Mouse (Mus musculus) thymus, adult 2 months (tissue): ENCODE measurements at regions not wholly inside any gene's neighbourhood (a gene's known extent, or its start where the extent isn't known, plus 50 kb on each side); places are given as distances from the start of the nearest gene placed in this dataset.

ENCODE experiments used
- DNase-seq: peaks from one replicate; pipeline ENCODE4 v3.0.0; 2021
- H3K27ac ChIP-seq: fragments of 200-500 bp; 2 replicates; pipeline ENCODE4 v1.5.1; 2012; ENCODE audit warnings: low read length, control low read depth; ENCODE audit not compliant: control insufficient read depth, insufficient read depth
- H3K27me3 ChIP-seq: fragments of 200-500 bp; 2 replicates; pipeline ENCODE4 v1.6.1; 2012; ENCODE audit warnings: mild to moderate bottlenecking, low read length, moderate library complexity, mixed read lengths; ENCODE audit not compliant: control insufficient read depth, insufficient read depth
- H3K36me3 ChIP-seq: fragments of 200-500 bp; 2 replicates; pipeline ENCODE4 v1.6.1; 2012; ENCODE audit warnings: mild to moderate bottlenecking, low read length, moderate library complexity; ENCODE audit not compliant: control insufficient read depth, insufficient read depth
- H3K4me1 ChIP-seq: fragments of 200-500 bp; replicated peaks from 2 replicates; pipeline ENCODE4 v1.6.1; 2012; ENCODE audit warnings: low read length; ENCODE audit not compliant: control insufficient read depth, insufficient read depth
- H3K4me3 ChIP-seq: fragments of 200-500 bp; 2 replicates; pipeline ENCODE4 v1.5.1; 2012; ENCODE audit warnings: mild to moderate bottlenecking, low read length, control low read depth, moderate library complexity; ENCODE audit not compliant: control insufficient read depth, insufficient read depth
- CTCF ChIP-seq: fragments of 200-500 bp; IDR thresholded peaks from 2 replicates; pipeline ENCODE4 v1.5.1; 2012; ENCODE audit warnings: mild to moderate bottlenecking, control low read depth, low read length, moderate library complexity, borderline replicate concordance; ENCODE audit not compliant: control insufficient read depth, poor library complexity, insufficient read depth; ENCODE audit errors: extremely low read depth
- POLR2A ChIP-seq: fragments of 200-500 bp; IDR thresholded peaks from 2 replicates; pipeline ENCODE4 v1.6.1; 2012; ENCODE audit warnings: mild to moderate bottlenecking, low read length, control low read depth, moderate library complexity; ENCODE audit not compliant: control insufficient read depth, poor library complexity, insufficient read depth; ENCODE audit errors: extremely low read depth
- WGBS: fragments of 180-500 bp; shearing (Covaris S2); methylation state at CpG from one replicate; pipeline ENCODE4 v1.1.7; 2018; 5-methylcytosine and 5-hydroxymethylcytosine counted together

DNA sequence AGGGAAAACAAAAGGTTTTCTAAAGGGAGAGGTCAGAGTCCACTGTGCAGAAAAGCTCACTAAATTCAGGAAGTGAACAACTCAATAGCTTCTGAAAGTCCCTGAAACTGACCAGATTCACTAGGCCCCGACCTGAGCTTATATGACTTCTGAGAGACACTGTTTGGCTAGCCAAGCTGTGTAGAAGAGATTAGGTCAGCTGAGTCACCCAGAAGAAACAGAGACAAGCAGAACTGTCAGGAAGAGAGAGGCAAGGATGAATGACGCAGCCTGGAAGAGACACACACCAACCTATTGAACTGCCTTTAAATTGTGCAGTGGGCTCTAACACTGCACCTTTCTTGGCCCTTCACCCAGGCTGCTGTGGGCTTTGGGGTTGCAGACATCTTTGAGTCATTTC is 230.4 kb downstream of the Gm21750 start:
- WGBS, result 88% methylated on average over 2 of the region's 2 CpGs
- TF ChIP-seq CTCF (no peak), POLR2A (no peak)
- no peak for DNase-seq
- Histone ChIP-seq H3K36me3 (no peaks in the 10 kb centered on the region), H3K4me1 (no peaks in the 10 kb centered on the region), H3K4me3 (no peak overlapping the region), H3K27me3 (no peaks in the 10 kb centered on the region), H3K27ac (no peak overlapping the region)

DNA sequence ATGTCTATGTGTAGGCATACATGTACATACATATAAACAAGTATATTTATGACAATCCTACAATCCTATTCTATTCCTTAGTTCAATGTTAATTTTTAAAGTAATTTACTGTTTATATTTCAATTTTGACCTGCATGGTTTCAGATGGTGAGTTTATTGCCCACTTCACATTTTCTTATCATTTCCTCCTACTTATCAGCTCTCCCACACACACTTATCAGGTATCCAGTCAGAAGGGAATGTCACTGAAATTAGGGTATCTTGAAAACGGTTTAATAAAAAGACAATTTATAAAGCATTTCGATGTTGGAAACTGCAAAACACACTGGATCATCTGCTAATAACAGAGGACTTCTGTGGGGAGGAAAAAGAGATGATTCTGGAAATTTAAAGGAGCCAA is 233.8 kb downstream of the Gm21750 start:
- H3K4me1 ChIP-seq, result no peaks in the 10 kb centered on the region
- TF ChIP-seq POLR2A (no peak), CTCF (no peak)
- no peaks in the 10 kb centered on the region for H3K36me3 ChIP-seq
- DNase-seq, result no peak
- no peaks in the 10 kb centered on the region for H3K27me3 ChIP-seq
- H3K27ac ChIP-seq, result no peak overlapping the region
- no peak overlapping the region for H3K4me3 ChIP-seq
- 66% methylated on average over 2 of the region's 2 CpGs for WGBS

DNA sequence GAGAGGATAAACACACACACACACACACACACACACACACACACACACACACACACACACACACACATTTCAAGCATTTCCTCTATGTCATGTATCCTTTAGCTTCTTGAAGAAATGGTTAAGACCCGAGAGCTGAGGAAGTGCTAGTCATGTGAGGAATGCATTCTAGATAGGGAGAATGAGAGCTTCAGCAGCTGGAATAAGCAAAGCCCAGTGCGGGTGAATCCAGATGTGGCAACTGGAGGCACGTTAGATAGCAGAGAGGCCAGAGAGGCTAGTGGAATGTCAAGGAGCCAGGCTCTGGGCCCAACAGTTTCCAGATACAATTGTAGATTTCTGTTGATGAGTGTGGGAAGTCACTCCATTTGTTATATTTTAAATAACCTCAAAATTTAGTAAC is 234.2 kb downstream of the Gm21750 start:
- 71% methylated on average over 3 of the region's 3 CpGs for WGBS
- DNase-seq, result no peak
- Histone ChIP-seq H3K27me3 (no peaks in the 10 kb centered on the region), H3K27ac (no peak overlapping the region), H3K4me1 (no peaks in the 10 kb centered on the region), H3K36me3 (no peaks in the 10 kb centered on the region), H3K4me3 (no peak overlapping the region)
- TF ChIP-seq CTCF (no peak), POLR2A (no peak)

DNA sequence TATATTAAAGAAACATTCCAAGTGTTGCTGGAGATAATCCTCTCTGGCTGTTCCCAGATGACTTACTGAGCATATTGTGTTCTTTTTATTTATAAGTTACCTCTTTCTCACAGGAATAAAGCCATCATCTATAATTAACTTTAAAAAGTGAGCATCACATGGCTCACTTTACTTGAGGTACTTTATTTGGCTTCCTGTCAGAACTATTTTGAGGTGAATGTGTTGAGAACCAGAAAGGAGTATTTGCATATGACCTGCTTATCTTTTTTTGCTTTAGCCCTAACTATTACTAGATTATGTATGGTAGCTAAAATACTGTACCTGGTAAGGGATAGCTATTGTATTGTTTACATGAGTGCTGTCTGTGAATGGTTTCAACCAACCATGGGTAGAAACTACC is 238.1 kb downstream of the Gm21750 start:
- H3K4me1 ChIP-seq, result no peaks in the 10 kb centered on the region
- no peaks in the 10 kb centered on the region for H3K36me3 ChIP-seq
- TF ChIP-seq POLR2A, result no peak
- no peak for TF ChIP-seq CTCF
- no peak overlapping the region for H3K27ac ChIP-seq
- H3K4me3 ChIP-seq, result no peak overlapping the region
- no peaks in the 10 kb centered on the region for H3K27me3 ChIP-seq
- no peak for DNase-seq

DNA sequence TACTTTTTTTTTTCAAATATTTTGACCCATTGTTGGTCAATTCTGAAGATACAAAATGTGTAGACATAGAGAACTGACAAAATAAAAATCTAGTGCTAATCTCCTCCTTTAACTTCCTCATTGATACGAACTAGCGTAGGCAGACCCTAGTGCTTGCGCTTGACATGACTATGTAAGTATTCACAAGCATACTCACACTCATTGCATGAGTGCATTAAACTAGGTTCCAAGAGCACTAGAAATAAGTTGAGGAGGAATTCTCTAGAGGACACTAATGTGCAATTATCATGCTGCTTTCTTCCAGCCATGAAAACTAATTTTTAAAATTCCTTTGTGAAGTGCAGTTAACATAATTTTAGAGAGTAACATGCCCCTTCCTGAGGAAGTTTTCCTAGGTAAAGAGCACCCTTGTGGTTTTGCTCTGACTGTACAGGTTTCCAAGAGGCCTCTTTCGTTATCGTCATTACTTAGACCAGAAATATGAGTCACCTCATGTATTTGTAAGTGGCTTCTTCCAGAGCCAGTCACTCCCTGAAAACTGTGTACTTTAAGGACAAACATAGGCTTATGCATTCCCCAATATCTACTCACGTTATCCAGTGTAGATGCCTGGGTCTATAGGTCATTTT is 241.2 kb downstream of the Gm21750 start:
- TF ChIP-seq POLR2A (no peak), CTCF (no peak)
- H3K4me3 ChIP-seq, result no peak overlapping the region

DNA sequence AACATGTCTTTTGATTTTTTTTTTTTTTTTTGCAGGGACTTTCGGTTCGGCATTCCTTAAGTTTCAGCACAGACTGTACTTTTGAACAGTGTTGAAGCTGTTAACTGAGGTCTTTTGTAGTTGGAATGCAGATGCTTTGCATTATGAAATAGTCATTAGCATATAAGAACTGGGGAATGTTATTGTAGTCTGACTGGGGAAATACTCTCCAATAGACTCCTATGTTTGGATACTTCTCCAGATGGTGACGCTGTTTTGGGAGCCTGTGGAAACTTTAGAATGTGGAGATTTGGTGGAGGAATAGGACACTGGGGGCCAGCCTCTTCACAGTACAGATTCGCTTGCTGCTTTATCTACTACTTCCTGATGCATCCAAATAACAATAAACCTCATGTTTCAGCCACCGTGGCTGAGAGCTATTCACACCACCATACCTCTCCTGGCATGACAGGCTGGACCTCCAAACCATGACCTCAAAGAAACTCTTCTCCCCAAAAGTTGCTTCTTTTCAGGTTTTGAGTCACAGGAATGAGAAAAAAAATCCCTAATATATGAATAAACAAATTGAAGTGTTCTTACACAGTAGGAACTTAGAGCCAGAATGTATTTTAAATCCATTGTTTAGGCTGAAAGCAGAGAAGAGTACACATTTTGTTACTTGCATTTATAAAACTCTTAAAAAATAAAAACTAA is 252.9 kb downstream of the Gm21750 start:
- H3K4me3 ChIP-seq, result no peak overlapping the region
- 87% methylated on average over 5 of the region's 5 CpGs for WGBS
- no peaks in the 10 kb centered on the region for H3K4me1 ChIP-seq
- no peak overlapping the region for H3K27ac ChIP-seq
- H3K27me3 ChIP-seq, result no peaks in the 10 kb centered on the region
- TF ChIP-seq POLR2A (no peak), CTCF (no peak)
- H3K36me3 ChIP-seq, result no peaks in the 10 kb centered on the region
- DNase-seq, result no peak

More for the DNA sequence above, 241.2 kb downstream of the Gm21750 start:
- 56% methylated on average over 6 of the region's 6 CpGs for WGBS
- Histone ChIP-seq H3K27me3 (no peaks in the 10 kb centered on the region), H3K4me1 (no peaks in the 10 kb centered on the region), H3K27ac (no peak overlapping the region), H3K36me3 (no peaks in the 10 kb centered on the region)
- DNase-seq, result no peak
